Mouse (Mus musculus): ENCODE data around the gene Ppm1k.
A peak's percentile ranks its signal among the peaks of the same experiment; 100 is the strongest.

Ppm1k gene

GRCm38 (mm10) chr6:57535386-57535936, at the start of gene Ppm1k:
Gene Ppm1k, minus strand, starts transcription at chr6:57535468.
- DNase-seq, result peak; percentile 100

- no peak for DNase-seq
These were observed 47.1 kb upstream of the Ppm1k start for GRCm38 (mm10) chr6:57582356-57582755.

- DNase-seq, result no peak
These were observed 46.3 kb upstream of the Ppm1k start for GRCm38 (mm10) chr6:57581595-57581994.

GRCm38 (mm10) chr6:57580881-57581548, 45.7 kb upstream of the Ppm1k start, which contains the start of gene Herc6:
Gene Herc6, plus strand, starts transcription at chr6:57581000.
- DNase-seq, result peak; percentile 99

- no peak for DNase-seq
These were observed 36.3 kb upstream of the Ppm1k start for GRCm38 (mm10) chr6:57571587-57571986.

- DNase-seq, result no peak
These were observed 35.1 kb upstream of the Ppm1k start for GRCm38 (mm10) chr6:57570170-57570974.

- no peak for DNase-seq
These were observed 32.4 kb upstream of the Ppm1k start for GRCm38 (mm10) chr6:57567630-57568029.

GRCm38 (mm10) chr6:57565452-57565851, 30.2 kb upstream of the Ppm1k start:
- DNase-seq, result peak; percentile 91

GRCm38 (mm10) chr6:57563454-57563853, 28.2 kb upstream of the Ppm1k start:
- no peak for DNase-seq

GRCm38 (mm10) chr6:57557796-57558317, 22.6 kb upstream of the Ppm1k start:
- no peak for DNase-seq

GRCm38 (mm10) chr6:57551211-57551796, 16.0 kb upstream of the Ppm1k start:
- no peak for DNase-seq

GRCm38 (mm10) chr6:57544866-57545265, 9.6 kb upstream of the Ppm1k start:
- peak; percentile 96 for DNase-seq

- DNase-seq, result peak; percentile 98
These were observed 8.3 kb upstream of the Ppm1k start for GRCm38 (mm10) chr6:57543591-57543990.

GRCm38 (mm10) chr6:57541737-57542335, 6.6 kb upstream of the Ppm1k start:
- DNase-seq, result no peak

GRCm38 (mm10) chr6:57540950-57541498, 5.8 kb upstream of the Ppm1k start:
- DNase-seq, result no peak

- DNase-seq, result no peak
These were observed 2.6 kb upstream of the Ppm1k start for GRCm38 (mm10) chr6:57537887-57538286.

- DNase-seq, result no peak
These were observed 852 bp upstream of the Ppm1k start for GRCm38 (mm10) chr6:57535971-57536669.

GRCm38 (mm10) chr6:57534611-57535286, 519 bp downstream of the Ppm1k start:
- DNase-seq, result peak; percentile 94

- DNase-seq, result peak; percentile 95
These were observed 1.0 kb downstream of the Ppm1k start for GRCm38 (mm10) chr6:57534231-57534610.

- DNase-seq, result no peak
These were observed 1.9 kb downstream of the Ppm1k start for GRCm38 (mm10) chr6:57533410-57533809.

- peak; percentile 35 for DNase-seq
These were observed 3.2 kb downstream of the Ppm1k start for GRCm38 (mm10) chr6:57532022-57532421.

Measured in heart, adult 11 months (tissue).